Mouse (Mus musculus): ENCODE measurements around the gene C530025M09Rik.

DNA sequence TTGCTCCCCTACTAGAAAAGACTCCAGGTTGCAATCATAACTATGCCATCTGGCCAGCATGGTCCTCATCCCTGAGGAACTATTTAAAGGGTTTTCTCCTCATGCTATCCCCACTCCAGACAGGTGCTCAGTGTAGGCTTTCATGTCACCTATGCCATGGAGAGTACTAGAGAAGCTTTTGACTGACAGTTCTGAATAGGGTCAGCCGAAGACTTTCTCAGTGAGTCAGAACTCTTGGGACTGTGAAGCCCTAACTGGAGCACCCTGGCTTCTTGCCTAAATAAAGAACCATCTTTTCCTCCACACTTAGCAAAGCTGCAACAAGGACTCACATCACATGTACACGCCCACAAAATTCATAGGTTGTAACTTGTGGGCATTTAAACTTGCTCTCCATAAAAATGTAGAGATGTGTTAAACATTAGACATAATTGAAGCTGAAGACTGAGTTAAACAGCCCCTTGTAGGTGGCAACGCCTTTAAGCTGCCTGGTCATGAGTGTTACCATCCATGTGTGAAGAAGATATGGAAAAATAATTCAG, 26.3 kb downstream of the C530025M09Rik start:
- TF ChIP-seq CTCF (IDR thresholded peaks at IDR 0.05; ENCODE audit: low read depth, low read length) (no peak), POLR2A (IDR thresholded peaks at IDR 0.05; ENCODE audit: borderline replicate concordance, low read depth, low read length) (no peak)

All from bone marrow macrophage, adult 2 months (primary cell).